Mouse (Mus musculus): ENCODE measurements around the gene Rasgrp3. TPM values are rescaled to one million over a fixed set of nuclear protein-coding genes. Genes with fewer than 3 reads are reported as not detected.
"Not testable (repeated sequence)": the region's sequence is repeated elsewhere in the genome, so short reads cannot be mapped to it uniquely, and the experiment has no call there.

Gene Rasgrp3
- polyA plus RNA-seq, 1 experiment from 2014 or later = 19.4 TPM

GRCm38 (mm10) chr17:75448257-75448656, 12.6 kb downstream of the Rasgrp3 start:
- ATAC-seq (replicated peaks; ENCODE audit: low FRiP score, low TSS enrichment, low read depth) (no peak), DNase-seq (ENCODE audit: low spot score) (no peak)
- Histone ChIP-seq H3K9ac (ENCODE audit: low read length) (no peak overlapping the region), H3K27ac (ENCODE audit: low read depth) (no peak overlapping the region), H3K4me1 (replicated peaks; ENCODE audit: control insufficient read depth, insufficient read depth, low read length) (no peaks in the 10 kb centered on the region; the same call in 1 of the 2 replicates), H3K36me3 (ENCODE audit: control insufficient read depth, insufficient read depth, low read length) (no peaks in the 10 kb centered on the region), H3K27me3 (replicated peaks; ENCODE audit: control insufficient read depth, insufficient read depth, low read length) (no peaks in the 10 kb centered on the region), H3K4me3 (ENCODE audit: low read depth, low read length) (no peak overlapping the region), H3K4me2 (ENCODE audit: low read length) (no peak overlapping the region), H3K9me3 (ENCODE audit: control insufficient read depth, low read length) (no peaks in the 10 kb centered on the region)
- 93% methylated on average over 3 of the region's 3 CpGs for WGBS

GRCm38 (mm10) chr17:75449022-75449421, 13.3 kb downstream of the Rasgrp3 start:
- Histone ChIP-seq H3K4me1 (replicated peaks; ENCODE audit: control insufficient read depth, insufficient read depth, low read length) (no peaks in the 10 kb centered on the region; the same call in 1 of the 2 replicates), H3K27ac (ENCODE audit: low read depth) (no peak overlapping the region), H3K9me3 (ENCODE audit: control insufficient read depth, low read length) (no peaks in the 10 kb centered on the region), H3K9ac (ENCODE audit: low read length) (no peak overlapping the region), H3K36me3 (ENCODE audit: control insufficient read depth, insufficient read depth, low read length) (no peaks in the 10 kb centered on the region), H3K27me3 (replicated peaks; ENCODE audit: control insufficient read depth, insufficient read depth, low read length) (no peaks in the 10 kb centered on the region), H3K4me3 (ENCODE audit: low read depth, low read length) (no peak overlapping the region), H3K4me2 (ENCODE audit: low read length) (no peak overlapping the region)
- ATAC-seq (replicated peaks; ENCODE audit: low FRiP score, low TSS enrichment, low read depth) (no peak), DNase-seq (ENCODE audit: low spot score) (no peak)
- WGBS = 36% methylated on average over 1 of the region's 1 CpGs

- no peak for DNase-seq (ENCODE audit: low spot score)
- Histone ChIP-seq H3K27me3 (replicated peaks; ENCODE audit: control insufficient read depth, insufficient read depth, low read length) (no peaks in the 10 kb centered on the region), H3K36me3 (ENCODE audit: control insufficient read depth, insufficient read depth, low read length) (no peaks in the 10 kb centered on the region), H3K4me2 (ENCODE audit: low read length) (no peak overlapping the region), H3K4me1 (replicated peaks; ENCODE audit: control insufficient read depth, insufficient read depth, low read length) (no peaks in the 10 kb centered on the region; the same call in 1 of the 2 replicates), H3K27ac (ENCODE audit: low read depth) (no peak overlapping the region), H3K4me3 (ENCODE audit: low read depth, low read length) (no peak overlapping the region), H3K9ac (ENCODE audit: low read length) (no peak overlapping the region), H3K9me3 (ENCODE audit: control insufficient read depth, low read length) (no peaks in the 10 kb centered on the region)
- WGBS = 83% methylated on average over 4 of the region's 4 CpGs
- no peak for ATAC-seq (replicated peaks; ENCODE audit: low FRiP score, low TSS enrichment, low read depth)
Measured at GRCm38 (mm10) chr17:75452313-75452712, 16.6 kb downstream of the Rasgrp3 start.

- H3K9ac ChIP-seq (ENCODE audit: low read length) = no peak overlapping the region
- ATAC-seq (replicated peaks; ENCODE audit: low FRiP score, low TSS enrichment, low read depth) = no peak
- no peak overlapping the region for H3K27ac ChIP-seq (ENCODE audit: low read depth)
- no peak overlapping the region for H3K4me3 ChIP-seq (ENCODE audit: low read depth, low read length)
- no peaks in the 10 kb centered on the region; the same call in 1 of the 2 replicates for H3K4me1 ChIP-seq (replicated peaks; ENCODE audit: control insufficient read depth, insufficient read depth, low read length)
- H3K9me3 ChIP-seq (ENCODE audit: control insufficient read depth, low read length) = no peaks in the 10 kb centered on the region
- no peaks in the 10 kb centered on the region for H3K36me3 ChIP-seq (ENCODE audit: control insufficient read depth, insufficient read depth, low read length)
- no peak for DNase-seq (ENCODE audit: low spot score)
- no peaks in the 10 kb centered on the region for H3K27me3 ChIP-seq (replicated peaks; ENCODE audit: control insufficient read depth, insufficient read depth, low read length)
- H3K4me2 ChIP-seq (ENCODE audit: low read length) = no peak overlapping the region
Measured at GRCm38 (mm10) chr17:75453639-75454038, 17.9 kb downstream of the Rasgrp3 start.

GRCm38 (mm10) chr17:75456096-75456495, 20.4 kb downstream of the Rasgrp3 start:
- H3K4me3 ChIP-seq (ENCODE audit: low read depth, low read length); H3K4me2 ChIP-seq (ENCODE audit: low read length); H3K4me1 ChIP-seq (replicated peaks; ENCODE audit: control insufficient read depth, insufficient read depth, low read length); H3K9me3 ChIP-seq (ENCODE audit: control insufficient read depth, low read length); H3K27ac ChIP-seq (ENCODE audit: low read depth); H3K36me3 ChIP-seq (ENCODE audit: control insufficient read depth, insufficient read depth, low read length); H3K27me3 ChIP-seq (replicated peaks; ENCODE audit: control insufficient read depth, insufficient read depth, low read length); ATAC-seq (replicated peaks; ENCODE audit: low FRiP score, low TSS enrichment, low read depth); H3K9ac ChIP-seq (ENCODE audit: low read length); DNase-seq (ENCODE audit: low spot score): not testable (repeated sequence)
- WGBS = 94% methylated on average over 9 of the region's 9 CpGs

GRCm38 (mm10) chr17:75460621-75461020, 24.9 kb downstream of the Rasgrp3 start:
- ATAC-seq (replicated peaks; ENCODE audit: low FRiP score, low TSS enrichment, low read depth) (no peak), DNase-seq (ENCODE audit: low spot score) (no peak)
- no peaks in the 10 kb centered on the region for H3K36me3 ChIP-seq (ENCODE audit: control insufficient read depth, insufficient read depth, low read length)
- H3K4me1 ChIP-seq (replicated peaks; ENCODE audit: control insufficient read depth, insufficient read depth, low read length) = peaks cover 10% of the 10 kb centered on the region; the same call in 1 of the 2 replicates
- no peaks in the 10 kb centered on the region for H3K9me3 ChIP-seq (ENCODE audit: control insufficient read depth, low read length)
- no peak overlapping the region for H3K4me2 ChIP-seq (ENCODE audit: low read length)
- WGBS = 88% methylated on average over 6 of the region's 6 CpGs
- no peak overlapping the region for H3K27ac ChIP-seq (ENCODE audit: low read depth)
- no peak overlapping the region for H3K4me3 ChIP-seq (ENCODE audit: low read depth, low read length)
- no peak overlapping the region for H3K9ac ChIP-seq (ENCODE audit: low read length)
- no peaks in the 10 kb centered on the region for H3K27me3 ChIP-seq (replicated peaks; ENCODE audit: control insufficient read depth, insufficient read depth, low read length)

GRCm38 (mm10) chr17:75461771-75462170, 26.1 kb downstream of the Rasgrp3 start:
- Histone ChIP-seq H3K9me3 (ENCODE audit: control insufficient read depth, low read length) (no peaks in the 10 kb centered on the region), H3K4me1 (replicated peaks; ENCODE audit: control insufficient read depth, insufficient read depth, low read length) (peaks cover 19% of the 10 kb centered on the region), H3K27me3 (replicated peaks; ENCODE audit: control insufficient read depth, insufficient read depth, low read length) (no peaks in the 10 kb centered on the region), H3K27ac (ENCODE audit: low read depth) (no peak overlapping the region), H3K9ac (ENCODE audit: low read length) (no peak overlapping the region), H3K4me3 (ENCODE audit: low read depth, low read length) (no peak overlapping the region), H3K4me2 (ENCODE audit: low read length) (no peak overlapping the region), H3K36me3 (ENCODE audit: control insufficient read depth, insufficient read depth, low read length) (no peaks in the 10 kb centered on the region)
- DNase-seq (ENCODE audit: low spot score) (no peak), ATAC-seq (replicated peaks; ENCODE audit: low FRiP score, low TSS enrichment, low read depth) (no peak)
- 89% methylated on average over 1 of the region's 1 CpGs for WGBS

- WGBS = 85% methylated on average over 1 of the region's 1 CpGs
- H3K4me2 ChIP-seq (ENCODE audit: low read length); DNase-seq (ENCODE audit: low spot score); H3K27me3 ChIP-seq (replicated peaks; ENCODE audit: control insufficient read depth, insufficient read depth, low read length); H3K9me3 ChIP-seq (ENCODE audit: control insufficient read depth, low read length); H3K4me3 ChIP-seq (ENCODE audit: low read depth, low read length); H3K9ac ChIP-seq (ENCODE audit: low read length); H3K27ac ChIP-seq (ENCODE audit: low read depth); ATAC-seq (replicated peaks; ENCODE audit: low FRiP score, low TSS enrichment, low read depth); H3K36me3 ChIP-seq (ENCODE audit: control insufficient read depth, insufficient read depth, low read length): not testable (repeated sequence)
- peaks cover 19% of the 10 kb centered on the region for H3K4me1 ChIP-seq (replicated peaks; ENCODE audit: control insufficient read depth, insufficient read depth, low read length)
Measured at GRCm38 (mm10) chr17:75463223-75463622, 27.5 kb downstream of the Rasgrp3 start.

- DNase-seq (ENCODE audit: low spot score) (no peak), ATAC-seq (replicated peaks; ENCODE audit: low FRiP score, low TSS enrichment, low read depth) (no peak)
- H3K9ac ChIP-seq (ENCODE audit: low read length) = no peak overlapping the region
- H3K4me2 ChIP-seq (ENCODE audit: low read length) = no peak overlapping the region
- H3K4me3 ChIP-seq (ENCODE audit: low read depth, low read length) = no peak overlapping the region
- H3K36me3 ChIP-seq (ENCODE audit: control insufficient read depth, insufficient read depth, low read length) = no peaks in the 10 kb centered on the region
- H3K4me1 ChIP-seq (replicated peaks; ENCODE audit: control insufficient read depth, insufficient read depth, low read length) = peaks cover 19% of the 10 kb centered on the region
- no peak overlapping the region for H3K27ac ChIP-seq (ENCODE audit: low read depth)
- H3K27me3 ChIP-seq (replicated peaks; ENCODE audit: control insufficient read depth, insufficient read depth, low read length) = no peaks in the 10 kb centered on the region
- 75% methylated on average over 2 of the region's 2 CpGs for WGBS
- H3K9me3 ChIP-seq (ENCODE audit: control insufficient read depth, low read length) = no peaks in the 10 kb centered on the region
Measured at GRCm38 (mm10) chr17:75463645-75464044, 27.9 kb downstream of the Rasgrp3 start.

Measured in intestine, embryonic 14.5 days (tissue).